In the genomic region with DNA sequence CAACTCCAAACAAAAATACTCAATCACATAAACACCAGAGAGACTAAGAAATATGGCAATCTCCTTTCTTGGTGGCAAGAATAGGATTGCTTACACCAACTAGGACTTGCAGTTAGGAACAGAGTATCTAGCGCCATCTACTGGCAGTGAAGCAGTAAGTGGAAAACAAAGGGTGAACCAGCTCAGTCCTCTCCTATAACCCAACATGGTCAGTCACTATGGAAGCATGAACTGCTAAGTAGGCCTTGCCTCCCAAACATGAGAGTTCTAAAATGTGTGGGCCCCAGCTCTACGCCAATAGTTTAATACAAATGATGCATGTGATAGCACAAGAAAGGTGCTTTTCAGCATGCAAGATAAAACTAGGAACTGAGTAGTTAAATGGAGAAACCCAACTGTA, we compare ENCODE assay signal across 8 mouse cellular contexts. TPM values are rescaled to one million over a fixed set of nuclear protein-coding genes. Genes with fewer than 3 reads are reported as not detected.
A peak's percentile ranks its signal among the peaks of the same experiment; 100 is the strongest.
DNase-seq lines count a peak whose midpoint lies in the region; ATAC-seq and TF ChIP-seq lines count a peak whose summit lies in the region.

No protein-coding gene starts in this region.

- H3K9me3 ChIP-seq in forebrain, embryonic 11.5 days (ENCODE audit: control insufficient read depth, low read length), result no peaks in the 10 kb centered on the region
- no peaks in the 10 kb centered on the region for H3K9me3 ChIP-seq in forebrain, embryonic 13.5 days (replicated peaks)
- no peaks in the 10 kb centered on the region for H3K9me3 ChIP-seq in CH12.LX (replicated peaks; ENCODE audit: low read length)
- H3K9me3 ChIP-seq in forebrain, embryonic 16.5 days (ENCODE audit: control insufficient read depth, low read length), result no peaks in the 10 kb centered on the region

- DNase-seq in forebrain, embryonic 11.5 days (ENCODE audit: low spot score), result peak; percentile 58
- DNase-seq in CH12.LX (ENCODE audit: extremely low read depth), result peak; percentile 82
- DNase-seq in kidney, postnatal 4 days, result peak; percentile 17 to 47
- DNase-seq in lung, postnatal 10 days, result peak; percentile 76
- peak; percentile 55 to 58 for DNase-seq in right cerebral cortex, adult 2 months (ENCODE audit: low spot score in 2 of 2)

- dilution Hi-C loops in CH12.LX (cut with MboI; ENCODE audit: extremely low pct_ligation_motif_present, extremely low pct_unique_long_range_greater_than_20kb, low sequenced_read_pairs), result no loop called here

- H3K4me3 ChIP-seq in forebrain, embryonic 11.5 days (ENCODE audit: low read depth, low read length), result no peak overlapping the region
- no peak overlapping the region for H3K4me3 ChIP-seq in forebrain, embryonic 13.5 days
- no peak overlapping the region for H3K4me3 ChIP-seq in CH12.LX (replicated peaks in 1 of 3; ENCODE audit: low read depth in 2 of 3, low read length in 2 of 3, poor library complexity in 1 of 3)
- H3K4me3 ChIP-seq in forebrain, embryonic 16.5 days (replicated peaks; ENCODE audit: low read length), result no peak overlapping the region

- no peak overlapping the region for H3K4me2 ChIP-seq in forebrain, embryonic 11.5 days (ENCODE audit: low read depth, low read length, severe bottlenecking)
- no peak overlapping the region for H3K4me2 ChIP-seq in forebrain, embryonic 13.5 days
- no peak overlapping the region for H3K4me2 ChIP-seq in CH12.LX (ENCODE audit: insufficient read depth, low read depth, poor library complexity, severe bottlenecking)
- no peak overlapping the region for H3K4me2 ChIP-seq in forebrain, embryonic 16.5 days (ENCODE audit: low read length)

- no peaks in the 10 kb centered on the region for H3K36me3 ChIP-seq in forebrain, embryonic 11.5 days (ENCODE audit: control insufficient read depth, insufficient read depth, low read length)
- H3K36me3 ChIP-seq in forebrain, embryonic 13.5 days (ENCODE audit: poor library complexity, severe bottlenecking), result peaks cover 48% of the 10 kb centered on the region
- peaks cover 23 to 56% of the 10 kb centered on the region in 2 experiments for H3K36me3 ChIP-seq in CH12.LX (replicated peaks in 1 of 2; ENCODE audit: control insufficient read depth in 1 of 2, insufficient read depth in 1 of 2, low read length in 1 of 2)
- peaks cover 19% of the 10 kb centered on the region for H3K36me3 ChIP-seq in forebrain, embryonic 16.5 days (ENCODE audit: control insufficient read depth, insufficient read depth)

- 17% methylated on average over 2 of the region's 2 CpGs for WGBS in forebrain, embryonic 11.5 days
- WGBS in forebrain, embryonic 13.5 days, result 19% methylated on average over 2 of the region's 2 CpGs
- WGBS in forebrain, embryonic 16.5 days, result 11% methylated on average over 2 of the region's 2 CpGs

- TF ChIP-seq EP300 in CH12.LX (IDR thresholded peaks at IDR 0.05; ENCODE audit: low read length), result no peak

- no peak overlapping the region for H3K27ac ChIP-seq in forebrain, embryonic 11.5 days (ENCODE audit: low read depth, low read length)
- H3K27ac ChIP-seq in forebrain, embryonic 13.5 days, result no peak overlapping the region
- no peak overlapping the region for H3K27ac ChIP-seq in CH12.LX (ENCODE audit: insufficient read depth, low read depth)
- H3K27ac ChIP-seq in forebrain, embryonic 16.5 days (ENCODE audit: low read length), result peak overlapping the region; percentile 26; the same call in 1 of the 2 replicates

- peak; percentile 95 for TF ChIP-seq RAD21 in CH12.LX (IDR thresholded peaks at IDR 0.05; ENCODE audit: low read depth, low read length)

- no peak for ATAC-seq in forebrain, embryonic 11.5 days (replicated peaks; ENCODE audit: low FRiP score)
- ATAC-seq in forebrain, embryonic 13.5 days, result no peak
- ATAC-seq in cerebellum, adult (ENCODE audit: insufficient number of reproducible peaks, low FRiP score, low TSS enrichment), result 0 out of 2 replicates have a peak, but pooled peaks have one; percentile 41
- ATAC-seq in forebrain, embryonic 16.5 days, result no peak

- H3K79me2 ChIP-seq in CH12.LX (replicated peaks; ENCODE audit: control insufficient read depth, extremely low read depth, insufficient read depth, poor library complexity, severe bottlenecking), result peaks cover 3% of the 10 kb centered on the region; the same call in 1 of the 2 replicates

- in situ Hi-C loops in CH12.LX (cut with MboI; ENCODE audit: low pct_ligation_motif_present, low pct_unique_long_range_greater_than_20kb, low sequenced_read_pairs), result loop anchor here (10.0 kb wide), 1 partner anchor 236 kb away; the partner anchor contains the start of gene C87436

- H3K27me3 ChIP-seq in forebrain, embryonic 11.5 days (ENCODE audit: control insufficient read depth, insufficient read depth, low read length), result no peaks in the 10 kb centered on the region
- no peaks in the 10 kb centered on the region for H3K27me3 ChIP-seq in forebrain, embryonic 13.5 days
- H3K27me3 ChIP-seq in CH12.LX (replicated peaks), result peaks cover 2% of the 10 kb centered on the region
- H3K27me3 ChIP-seq in forebrain, embryonic 16.5 days (replicated peaks; ENCODE audit: control insufficient read depth, insufficient read depth, low read length), result no peaks in the 10 kb centered on the region

- H3K4me1 ChIP-seq in forebrain, embryonic 11.5 days (replicated peaks; ENCODE audit: control insufficient read depth, insufficient read depth, low read length), result peaks cover 3% of the 10 kb centered on the region; the same call in 1 of the 2 replicates
- peaks cover 28% of the 10 kb centered on the region for H3K4me1 ChIP-seq in forebrain, embryonic 13.5 days
- peaks cover 2 to 15% of the 10 kb centered on the region in 2 experiments; a peak in 3 of 4 replicates for H3K4me1 ChIP-seq in CH12.LX (ENCODE audit: control insufficient read depth in 1 of 2, insufficient read depth in 2 of 2)
- peaks cover 25% of the 10 kb centered on the region for H3K4me1 ChIP-seq in forebrain, embryonic 16.5 days (replicated peaks; ENCODE audit: control insufficient read depth, insufficient read depth, low read length)

- no peak for TF ChIP-seq POLR2A in CH12.LX (IDR thresholded peaks at IDR 0.05; ENCODE audit: low read depth, low read length)

- no peak overlapping the region for H3K9ac ChIP-seq in forebrain, embryonic 11.5 days (ENCODE audit: low read length)
- H3K9ac ChIP-seq in forebrain, embryonic 13.5 days, result no peak overlapping the region
- H3K9ac ChIP-seq in CH12.LX (ENCODE audit: insufficient read depth, low read depth), result no peak overlapping the region
- H3K9ac ChIP-seq in forebrain, embryonic 16.5 days (replicated peaks; ENCODE audit: low read depth, low read length), result no peak overlapping the region

- TF ChIP-seq CTCF in CH12.LX (conservative IDR thresholded peaks at IDR 0.05 in 1 of 2, IDR thresholded peaks at IDR 0.05 in 1 of 2; ENCODE audit: low read depth in 2 of 2, low read length in 2 of 2), result peak; percentile 85 to 94

TF ChIP-seq in CH12.LX, 34 proteins besides CTCF, POLR2A, EP300 and RAD21:
- TF ChIP-seq SMC3 (IDR thresholded peaks at IDR 0.05; ENCODE audit: low read depth, low read length) (peak; percentile 89), IRF4 (IDR thresholded peaks at IDR 0.05; ENCODE audit: low read depth, low read length) (0 out of 2 replicates have a peak, but pooled peaks have one; percentile 16), E2F4 (IDR thresholded peaks at IDR 0.05; ENCODE audit: insufficient replicate concordance, low read depth, low read length) (no peak), ZC3H11A (IDR thresholded peaks at IDR 0.05; ENCODE audit: low read depth, low read length) (peak; percentile 53)

RNA-seq across cellular contexts. Expression of gene Mxd1, which starts 1.9 kb away (rescaled TPM):
- polyA plus RNA-seq in forebrain, embryonic 11.5 days (2014; fragmentation: Nextera tagmentation; extraction: Ambion mirVana), result 16.8 and 17.5 TPM in 2 replicates
- polyA plus RNA-seq in forebrain, embryonic 13.5 days (2015; fragmentation: Nextera tagmentation; extraction: Ambion mirVana), result 19.5 and 21.3 TPM in 2 replicates
- total RNA-seq in CH12.LX (2012; rRNA removed) (0.88 and 1.6 TPM in 2 replicates), CH12.LX (2014; rRNA removed) (0.45 and 0.50 TPM in 2 replicates)
- polyA plus RNA-seq in CH12.LX (2012; ENCODE audit: insufficient read length, low read depth), result 0.90 and 0.97 TPM in 2 replicates
- 21.6 and 23.2 TPM in 2 replicates for polyA plus RNA-seq in forebrain, embryonic 16.5 days (2015; fragmentation: Nextera tagmentation; extraction: Ambion mirVana)

RNA-seq across cellular contexts. Expression of gene Snrnp27, which starts 13.4 kb away (rescaled TPM):
- 128 and 139 TPM in 2 replicates for polyA plus RNA-seq in forebrain, embryonic 11.5 days (2014; fragmentation: Nextera tagmentation; extraction: Ambion mirVana)
- 126 and 145 TPM in 2 replicates for polyA plus RNA-seq in forebrain, embryonic 13.5 days (2015; fragmentation: Nextera tagmentation; extraction: Ambion mirVana)
- total RNA-seq in CH12.LX (2012; rRNA removed) (63.1 and 65.0 TPM in 2 replicates), CH12.LX (2014; rRNA removed) (72.7 and 74.2 TPM in 2 replicates)
- 97.9 and 132 TPM in 2 replicates for polyA plus RNA-seq in CH12.LX (2012; ENCODE audit: insufficient read length, low read depth)
- polyA plus RNA-seq in forebrain, embryonic 16.5 days (2015; fragmentation: Nextera tagmentation; extraction: Ambion mirVana), result 103 and 106 TPM in 2 replicates

RNA-seq across cellular contexts. Expression of gene Asprv1, which starts 42.9 kb away (rescaled TPM):
- polyA plus RNA-seq in forebrain, embryonic 11.5 days (2014; fragmentation: Nextera tagmentation; extraction: Ambion mirVana), result 0.35 and 0.59 TPM in 2 replicates
- polyA plus RNA-seq in forebrain, embryonic 13.5 days (2015; fragmentation: Nextera tagmentation; extraction: Ambion mirVana), result 0.45 and 0.67 TPM in 2 replicates
- total RNA-seq in CH12.LX (2012; rRNA removed) (0.13 TPM in 1 of 2 replicates, not detected in the other), CH12.LX (2014; rRNA removed) (0.24 TPM in 1 of 2 replicates, not detected in the other)
- 0.16 TPM in 1 of 2 replicates, not detected in the other for polyA plus RNA-seq in CH12.LX (2012; ENCODE audit: insufficient read length, low read depth)
- 0.92 and 1.6 TPM in 2 replicates for polyA plus RNA-seq in forebrain, embryonic 16.5 days (2015; fragmentation: Nextera tagmentation; extraction: Ambion mirVana)

Comparison
In these comparisons a context has a peak if more than half of its experiments do, and no peak if none do; other contexts are left out.
1. DNase-seq: peak in every context shown above with its lines; median percentile 82 in CH12.LX; 76 in lung, postnatal 10 days; 58 in forebrain, embryonic 11.5 days; 56 in right cerebral cortex, adult 2 months; 32 in kidney, postnatal 4 days.